Mouse (Mus musculus): ENCODE data around the gene Fbxw8. TPM values are rescaled to one million over a fixed set of nuclear protein-coding genes. Genes with fewer than 3 reads are reported as not detected.

The Fbxw8 gene
- polyA plus RNA-seq, 1 experiment: 55.1 TPM

DNA sequence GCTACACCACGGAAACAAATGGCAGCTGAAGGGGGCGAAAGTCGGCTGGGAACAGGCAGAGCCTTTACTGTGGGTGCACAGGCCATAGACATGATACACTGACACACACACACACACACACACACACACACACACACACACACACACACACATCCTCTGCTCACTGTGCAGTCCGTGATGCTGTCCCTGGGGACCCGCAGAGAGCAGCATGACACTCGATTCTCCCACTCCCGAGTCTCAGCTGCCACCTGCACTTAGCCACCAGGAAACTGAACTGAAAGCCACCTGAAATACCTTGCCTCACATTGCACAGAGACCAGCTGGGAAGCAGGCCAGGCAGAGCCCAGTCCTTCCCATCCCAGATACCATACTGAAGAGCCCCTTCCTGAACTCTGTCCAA, 70.0 kb downstream of the Fbxw8 start:
- no peak for DNase-seq (ENCODE audit: low read depth)
- TF ChIP-seq POLR2A (IDR thresholded peaks at IDR 0.05; ENCODE audit: borderline replicate concordance, extremely low read depth, insufficient read depth, insufficient read length, poor library complexity, severe bottlenecking) (no peak), CTCF (IDR thresholded peaks at IDR 0.05; ENCODE audit: borderline replicate concordance, extremely low read depth, insufficient read depth, insufficient read length) (no peak)

GRCm38 (mm10) chr5:118084171-118084727, 71.0 kb downstream of the Fbxw8 start:
- DNase-seq (ENCODE audit: low read depth): peak; percentile 84
- TF ChIP-seq CTCF (IDR thresholded peaks at IDR 0.05; ENCODE audit: borderline replicate concordance, extremely low read depth, insufficient read depth, insufficient read length) (no peak), POLR2A (IDR thresholded peaks at IDR 0.05; ENCODE audit: borderline replicate concordance, extremely low read depth, insufficient read depth, insufficient read length, poor library complexity, severe bottlenecking) (no peak)

DNA sequence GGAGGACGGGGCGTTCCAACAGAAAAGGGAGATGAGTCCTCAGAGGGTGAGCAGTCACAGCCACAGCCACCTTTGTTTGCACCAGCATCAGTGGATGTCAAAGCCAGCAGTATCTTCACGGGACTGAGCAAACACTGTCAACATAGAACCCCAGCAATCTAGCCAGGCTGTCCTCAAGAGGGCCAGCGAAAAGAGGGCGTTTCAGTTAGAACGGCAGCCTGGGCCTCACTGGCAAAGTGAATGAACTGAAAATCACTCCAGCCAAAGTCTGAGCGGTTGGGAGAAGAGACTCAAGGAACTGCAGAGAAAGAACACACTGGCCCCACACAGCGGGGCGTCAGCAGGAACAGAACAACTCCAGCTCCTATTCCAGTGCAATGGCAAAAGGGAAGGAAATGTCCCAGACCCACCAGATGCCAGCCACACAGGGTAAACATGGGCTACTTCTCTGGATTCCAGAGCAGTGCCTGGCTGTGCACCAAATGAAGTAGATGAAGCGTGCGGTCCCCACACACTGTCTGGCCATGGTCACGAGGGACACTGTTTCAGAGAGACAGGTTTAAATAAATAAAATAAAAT, 72.1 kb downstream of the Fbxw8 start:
- TF ChIP-seq POLR2A (IDR thresholded peaks at IDR 0.05; ENCODE audit: borderline replicate concordance, extremely low read depth, insufficient read depth, insufficient read length, poor library complexity, severe bottlenecking) (no peak), CTCF (IDR thresholded peaks at IDR 0.05; ENCODE audit: borderline replicate concordance, extremely low read depth, insufficient read depth, insufficient read length) (no peak)
- DNase-seq (ENCODE audit: low read depth): peak; percentile 75

- no peak for TF ChIP-seq POLR2A (IDR thresholded peaks at IDR 0.05; ENCODE audit: borderline replicate concordance, extremely low read depth, insufficient read depth, insufficient read length, poor library complexity, severe bottlenecking)
- TF ChIP-seq CTCF (IDR thresholded peaks at IDR 0.05; ENCODE audit: borderline replicate concordance, extremely low read depth, insufficient read depth, insufficient read length): no peak
- DNase-seq (ENCODE audit: low read depth): no peak
Observed at GRCm38 (mm10) chr5:118081996-118082395, 73.3 kb downstream of the Fbxw8 start.

DNA sequence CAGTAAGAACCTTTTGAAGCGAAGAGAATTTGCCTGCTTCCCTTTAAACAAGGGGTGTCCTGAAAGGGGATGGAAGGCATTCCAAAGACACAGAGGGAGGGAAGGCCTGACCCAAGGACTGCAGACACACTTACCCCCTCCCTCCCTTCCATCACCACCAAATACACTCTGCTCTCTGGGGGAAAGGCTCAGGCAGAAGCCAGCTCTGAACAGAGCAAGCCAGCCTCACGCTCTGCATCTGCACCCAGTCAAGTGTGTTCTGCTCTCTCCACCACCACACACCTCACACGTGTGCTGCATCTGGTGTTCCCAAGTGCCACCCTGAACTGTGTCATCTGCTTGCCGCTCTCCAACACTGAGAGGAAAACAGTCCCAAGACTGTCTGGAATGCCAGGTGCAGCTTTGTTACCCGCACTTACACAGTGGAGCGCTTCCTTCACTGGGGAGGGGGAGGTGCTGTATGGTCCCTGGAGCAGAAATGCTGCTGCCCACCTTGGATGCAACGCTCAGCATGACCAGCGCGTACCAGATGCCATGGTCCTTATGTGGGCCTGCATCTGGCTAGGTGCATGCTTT, 73.8 kb downstream of the Fbxw8 start:
- TF ChIP-seq POLR2A (IDR thresholded peaks at IDR 0.05; ENCODE audit: borderline replicate concordance, extremely low read depth, insufficient read depth, insufficient read length, poor library complexity, severe bottlenecking) (no peak), CTCF (IDR thresholded peaks at IDR 0.05; ENCODE audit: borderline replicate concordance, extremely low read depth, insufficient read depth, insufficient read length) (no peak)
- no peak for DNase-seq (ENCODE audit: low read depth)

GRCm38 (mm10) chr5:118079839-118080250, 75.4 kb downstream of the Fbxw8 start:
- TF ChIP-seq CTCF (IDR thresholded peaks at IDR 0.05; ENCODE audit: borderline replicate concordance, extremely low read depth, insufficient read depth, insufficient read length): no peak
- TF ChIP-seq POLR2A (IDR thresholded peaks at IDR 0.05; ENCODE audit: borderline replicate concordance, extremely low read depth, insufficient read depth, insufficient read length, poor library complexity, severe bottlenecking): no peak
- DNase-seq (ENCODE audit: low read depth): peak; percentile 86

GRCm38 (mm10) chr5:118079354-118079753, 75.9 kb downstream of the Fbxw8 start:
- DNase-seq (ENCODE audit: low read depth): peak; percentile 78
- TF ChIP-seq CTCF (IDR thresholded peaks at IDR 0.05; ENCODE audit: borderline replicate concordance, extremely low read depth, insufficient read depth, insufficient read length): no peak
- TF ChIP-seq POLR2A (IDR thresholded peaks at IDR 0.05; ENCODE audit: borderline replicate concordance, extremely low read depth, insufficient read depth, insufficient read length, poor library complexity, severe bottlenecking): no peak

DNA sequence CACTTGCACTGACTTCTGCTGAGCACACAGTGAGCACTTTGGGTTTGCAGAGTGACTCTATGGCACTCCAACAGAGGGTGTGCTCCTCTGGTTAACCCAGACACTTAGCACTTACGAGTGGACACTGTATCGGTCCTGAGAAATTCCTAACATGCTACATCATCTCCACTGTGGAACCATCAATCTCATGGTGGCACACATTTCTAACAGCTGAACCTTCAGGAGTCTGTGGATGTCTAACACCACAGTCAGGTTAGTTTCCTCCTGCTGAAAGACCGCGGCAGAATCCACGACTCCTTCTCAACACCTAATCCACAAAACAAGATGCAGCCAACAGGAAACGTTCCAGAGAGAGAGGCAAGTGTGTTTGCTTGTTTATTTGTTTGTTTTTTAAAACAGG, 76.7 kb downstream of the Fbxw8 start:
- TF ChIP-seq POLR2A (IDR thresholded peaks at IDR 0.05; ENCODE audit: borderline replicate concordance, extremely low read depth, insufficient read depth, insufficient read length, poor library complexity, severe bottlenecking) (no peak), CTCF (IDR thresholded peaks at IDR 0.05; ENCODE audit: borderline replicate concordance, extremely low read depth, insufficient read depth, insufficient read length) (no peak)
- no peak for DNase-seq (ENCODE audit: low read depth)

- peak; percentile 91 for DNase-seq (ENCODE audit: low read depth)
- TF ChIP-seq POLR2A (IDR thresholded peaks at IDR 0.05; ENCODE audit: borderline replicate concordance, extremely low read depth, insufficient read depth, insufficient read length, poor library complexity, severe bottlenecking) (no peak), CTCF (IDR thresholded peaks at IDR 0.05; ENCODE audit: borderline replicate concordance, extremely low read depth, insufficient read depth, insufficient read length) (peak; percentile 29; the same call in 1 of the 2 replicates)
Observed at GRCm38 (mm10) chr5:118076721-118077592, 78.3 kb downstream of the Fbxw8 start.

GRCm38 (mm10) chr5:118073213-118073773, 82.0 kb downstream of the Fbxw8 start:
- TF ChIP-seq POLR2A (IDR thresholded peaks at IDR 0.05; ENCODE audit: borderline replicate concordance, extremely low read depth, insufficient read depth, insufficient read length, poor library complexity, severe bottlenecking) (no peak), CTCF (IDR thresholded peaks at IDR 0.05; ENCODE audit: borderline replicate concordance, extremely low read depth, insufficient read depth, insufficient read length) (no peak)
- DNase-seq (ENCODE audit: low read depth): peak; percentile 93

- no peak for DNase-seq (ENCODE audit: low read depth)
- TF ChIP-seq CTCF (IDR thresholded peaks at IDR 0.05; ENCODE audit: borderline replicate concordance, extremely low read depth, insufficient read depth, insufficient read length): no peak
- TF ChIP-seq POLR2A (IDR thresholded peaks at IDR 0.05; ENCODE audit: borderline replicate concordance, extremely low read depth, insufficient read depth, insufficient read length, poor library complexity, severe bottlenecking): no peak
Observed at GRCm38 (mm10) chr5:118071766-118072165, 83.5 kb downstream of the Fbxw8 start.
